Mouse (Mus musculus) erythroblast, adult 5-6 weeks (primary cell): Measurements from ENCODE around the gene Atxn7l2. TPM values are rescaled to one million over a fixed set of nuclear protein-coding genes. Genes with fewer than 3 reads are reported as not detected.

Experiments used
- ATAC-seq: replicated peaks from 2 replicates; pipeline ENCODE4 v1.8.0; 2016; ENCODE audit warnings: moderate number of reproducible peaks, mild to moderate bottlenecking, moderate TSS enrichment, inconsistent platforms; ENCODE audit not compliant: poor library complexity, low FRiP score, severe bottlenecking
- total RNA-seq, 2 experiments: library from RNA; stranded (forward) in 1 of 2; stranded (reverse) in 1 of 2; fragments of 150-400 nt in 1 of 2; fragments of 200-764, 138-1000 nt in 1 of 2; gene quantifications; 2 replicates each; pipeline versions ENCODE4 v1.2.3 to v1.2.4; 2015 to 2017; ENCODE audit warnings: low replicate concordance in 2 of 2

Gene Atxn7l2
- total RNA-seq, 2 experiments from 2014 or later = 0.58 to 1.4 TPM

DNA sequence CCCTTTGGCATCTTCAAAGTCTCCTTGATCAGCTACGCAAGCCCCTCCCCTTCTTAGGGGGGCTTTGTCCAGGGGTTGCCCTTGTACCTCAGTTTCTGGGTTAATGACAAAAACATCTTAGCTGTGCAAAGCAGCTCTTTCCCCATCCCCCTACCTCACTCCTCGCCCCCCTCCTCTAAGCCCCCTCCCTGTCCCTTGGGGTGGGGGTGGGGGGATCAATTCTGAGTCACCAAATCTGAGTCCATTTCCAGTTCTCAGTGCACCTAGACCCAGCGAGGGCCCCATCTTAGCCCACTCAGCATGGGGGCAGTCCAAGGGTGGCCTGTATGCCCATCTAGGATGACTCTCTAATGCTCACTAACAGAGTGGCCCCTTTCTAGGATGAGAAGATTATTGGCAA lies 1.7 kb downstream of the Atxn7l2 start:
- no peak for ATAC-seq

DNA sequence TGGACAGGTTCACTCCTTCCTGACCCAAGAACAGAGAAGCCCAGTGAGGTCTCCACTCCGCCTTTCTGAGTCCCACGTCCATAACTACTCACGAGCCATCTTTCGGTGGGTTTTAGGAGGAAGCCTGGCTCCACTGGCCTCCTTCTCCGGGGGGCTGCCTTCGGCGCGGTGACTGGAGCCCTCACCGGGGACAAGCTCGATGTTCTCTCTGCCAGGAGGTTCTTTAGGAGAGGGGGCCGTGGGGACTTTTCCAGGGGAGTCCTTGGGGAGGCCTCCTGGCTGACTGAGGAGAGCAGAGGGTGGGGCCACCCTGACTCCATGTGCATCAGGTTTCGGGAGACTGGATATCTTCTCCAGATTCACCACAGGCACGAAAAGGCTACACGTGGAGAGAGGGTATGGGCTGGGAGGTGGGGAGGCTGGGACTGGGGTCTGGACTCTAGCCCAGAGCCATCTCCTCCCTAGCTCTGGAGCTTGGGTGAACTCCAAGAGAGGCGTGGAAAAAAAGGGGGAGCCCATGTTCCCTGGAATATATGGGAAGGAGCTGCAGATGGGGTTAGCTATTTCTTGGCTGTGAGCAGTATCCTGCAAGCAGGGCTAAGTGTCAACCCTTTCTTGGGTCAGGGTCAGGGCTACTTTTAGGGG lies 3.9 kb downstream of the Atxn7l2 start:
- no peak for ATAC-seq

DNA sequence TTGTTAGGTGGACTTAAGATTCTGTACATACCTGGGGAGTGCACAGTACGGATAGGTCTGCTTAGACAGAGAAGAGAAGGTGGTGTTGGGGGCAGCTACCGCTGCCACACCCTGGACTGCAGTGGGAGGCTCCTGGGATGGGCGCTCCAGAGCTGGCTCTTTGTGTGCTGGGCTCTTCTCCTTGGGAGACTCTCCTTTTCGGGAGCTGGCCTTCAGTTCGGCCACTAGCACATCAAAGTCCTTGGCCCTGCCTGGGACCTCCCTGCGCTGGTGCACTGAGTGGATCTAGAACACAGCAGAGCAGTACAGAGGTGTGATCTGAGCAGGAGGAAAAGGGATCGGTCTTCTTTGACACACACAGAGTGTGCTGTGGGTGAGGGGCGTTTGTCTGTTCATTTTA lies 5.1 kb downstream of the Atxn7l2 start:
- ATAC-seq = no peak

DNA sequence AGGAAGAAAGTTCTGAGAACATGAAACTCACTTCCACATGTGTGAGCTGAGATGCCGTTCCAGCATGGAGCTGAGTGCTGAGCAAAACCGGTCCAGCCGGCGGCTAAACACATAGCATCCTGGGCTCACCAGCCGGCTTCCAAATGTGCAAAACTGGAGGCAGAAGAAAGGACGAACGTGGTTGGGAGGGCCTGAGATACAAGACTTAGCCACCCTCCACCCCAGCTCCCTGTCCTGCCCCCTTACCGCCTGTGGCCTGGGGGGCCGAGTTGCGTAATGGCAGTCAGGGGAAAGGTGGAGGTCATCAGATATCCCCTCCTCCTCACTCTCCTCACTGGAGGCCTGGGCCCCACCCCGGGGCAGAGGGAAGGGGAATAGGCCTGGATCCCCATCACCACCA lies 6.3 kb downstream of the Atxn7l2 start:
- ATAC-seq = no peak

DNA sequence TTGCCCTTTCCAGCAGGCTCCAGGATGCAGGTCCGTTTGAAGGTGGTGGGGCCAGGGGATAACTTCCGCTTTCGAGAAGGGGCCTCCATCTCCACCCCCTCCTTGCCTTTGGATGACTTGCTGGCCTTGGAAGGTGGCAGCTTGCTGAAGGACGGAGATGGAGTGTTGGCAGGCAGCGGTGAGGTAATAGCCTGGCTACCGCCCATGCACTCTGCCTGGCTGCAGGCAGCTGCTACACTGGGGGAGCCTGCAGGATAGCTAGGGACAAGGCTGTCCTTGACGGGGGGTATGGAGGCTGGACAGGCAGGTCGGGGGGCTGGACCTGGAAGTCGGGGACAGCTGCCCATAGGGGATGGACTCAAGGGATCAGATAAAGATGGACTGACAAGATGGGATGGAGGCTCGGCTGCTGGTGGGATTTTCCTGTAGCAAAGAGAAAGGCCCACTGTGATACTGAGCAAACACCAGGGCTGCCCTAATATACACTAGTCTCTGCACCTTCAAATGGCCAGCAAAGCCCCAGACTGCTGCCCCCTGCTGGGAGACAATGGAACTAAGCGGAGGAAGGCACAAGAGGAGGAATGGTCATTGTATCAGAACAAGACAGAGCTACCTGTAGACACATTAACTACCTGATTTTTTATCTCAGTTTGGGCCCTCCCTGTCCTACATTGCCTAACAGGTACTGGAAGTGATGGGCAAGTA lies 7.0 kb downstream of the Atxn7l2 start:
- 0 out of 2 replicates have a peak, but pooled peaks have one; percentile 29 for ATAC-seq

DNA sequence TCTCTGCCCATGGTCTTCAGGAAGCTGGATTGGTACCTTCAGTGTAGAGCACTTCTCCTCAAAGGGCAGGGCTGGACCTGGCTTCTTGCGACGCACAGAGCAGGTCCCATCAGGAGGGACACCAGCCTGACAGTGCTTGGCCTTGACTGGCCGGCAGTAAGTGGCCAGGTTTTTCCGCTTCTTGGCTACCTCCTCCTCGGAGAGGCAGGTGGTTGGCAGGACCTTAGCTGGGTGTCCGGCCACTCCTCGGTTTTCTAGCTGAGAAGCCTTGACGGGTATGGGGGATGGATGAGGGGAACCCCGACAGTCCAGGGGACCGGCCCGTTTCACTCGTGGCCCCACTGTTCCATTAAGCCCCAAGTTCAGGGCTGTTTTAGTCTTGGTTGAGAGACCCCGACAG lies 7.5 kb downstream of the Atxn7l2 start:
- no peak for ATAC-seq

DNA sequence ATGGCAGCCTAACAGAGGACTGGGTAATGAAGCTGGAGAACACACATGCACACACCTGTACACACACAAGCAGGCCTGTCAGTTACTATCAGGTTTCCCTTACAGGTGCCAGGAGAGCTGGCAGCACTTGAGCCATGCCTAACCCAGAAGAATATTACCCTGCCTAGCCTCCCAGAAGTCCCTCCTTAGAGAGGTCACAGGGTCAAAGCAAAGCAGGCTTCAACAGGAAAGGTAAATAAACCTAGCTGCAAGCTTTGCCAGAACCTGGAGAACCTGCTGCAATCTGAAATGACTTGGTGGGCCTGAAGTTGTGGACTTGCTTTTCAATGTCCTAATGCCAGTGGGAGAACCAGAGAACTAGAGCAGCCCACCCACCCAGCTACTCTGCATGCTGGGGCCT lies 8.2 kb downstream of the Atxn7l2 start:
- no peak for ATAC-seq

DNA sequence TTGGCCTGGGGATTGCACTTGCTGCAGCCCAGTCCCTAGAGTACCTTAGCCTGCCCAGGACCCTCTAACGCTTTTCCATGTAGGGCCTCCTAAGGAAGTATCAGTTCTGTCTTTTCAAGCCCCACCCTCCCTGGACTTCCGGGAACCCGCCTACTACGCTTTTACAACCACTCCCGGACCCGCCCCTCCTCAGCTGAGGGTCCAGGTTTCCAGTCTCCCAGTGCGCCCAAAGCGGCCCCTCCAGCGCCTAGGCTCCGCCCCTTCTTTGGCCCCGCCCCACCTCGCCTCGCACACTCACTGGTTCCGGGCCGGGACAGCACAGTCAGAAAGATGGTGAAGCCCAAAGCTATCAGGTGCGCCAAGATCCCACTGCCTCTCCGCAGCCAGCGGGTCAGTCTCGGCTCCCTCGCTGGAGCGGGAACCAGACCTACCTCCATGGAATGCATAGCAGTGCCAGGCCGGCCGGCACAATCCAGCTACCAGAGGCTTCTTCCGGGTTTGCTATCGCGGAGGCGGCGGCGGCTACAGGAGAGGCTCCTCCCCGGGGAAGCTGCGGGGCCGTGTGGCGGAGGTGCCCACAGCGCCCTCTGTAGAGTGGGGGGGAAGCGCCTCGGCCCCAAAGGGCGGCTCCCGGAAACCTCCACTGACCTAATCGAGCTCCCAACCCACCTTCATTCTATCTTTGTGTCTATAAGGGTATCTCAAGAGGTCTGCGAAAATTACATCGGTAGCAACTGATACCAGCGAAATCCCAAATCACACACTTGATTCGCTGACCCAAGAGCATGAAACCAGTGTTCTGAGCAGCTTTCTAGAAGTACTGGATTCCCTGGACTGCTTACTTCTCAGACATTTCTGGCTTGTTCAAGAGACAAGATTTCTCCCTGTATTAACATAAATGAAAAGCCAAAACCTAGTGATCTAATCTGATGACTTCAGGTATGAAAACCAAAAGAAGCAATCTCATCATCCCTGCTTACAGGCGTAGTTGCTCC lies 10.1 kb downstream of the Atxn7l2 start, which contains the start of gene Cyb561d1:
Gene Cyb561d1 (minus strand): TSS at position 884 of the 995 bp plus-strand sequence.
- ATAC-seq = peak; percentile 89

DNA sequence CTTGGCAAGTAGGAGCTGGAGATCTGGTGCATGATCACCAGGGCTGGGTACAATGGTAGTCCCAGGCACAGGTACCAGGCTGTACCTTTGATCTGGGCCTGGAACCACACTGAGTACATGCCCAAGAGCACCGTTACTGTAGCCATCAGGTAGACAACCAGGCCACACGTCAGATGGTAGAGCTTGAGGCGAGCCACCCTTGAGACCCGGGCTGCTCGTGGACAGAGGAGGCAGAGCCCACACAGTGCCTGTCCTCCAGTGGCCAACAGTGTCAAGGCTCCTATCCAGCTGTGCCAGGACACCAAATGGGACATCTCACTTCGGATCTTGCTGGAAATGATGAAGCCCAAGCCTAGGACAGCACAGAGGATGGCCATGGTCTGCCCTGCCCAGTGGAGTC lies 11.5 kb downstream of the Atxn7l2 start:
- ATAC-seq = no peak

DNA sequence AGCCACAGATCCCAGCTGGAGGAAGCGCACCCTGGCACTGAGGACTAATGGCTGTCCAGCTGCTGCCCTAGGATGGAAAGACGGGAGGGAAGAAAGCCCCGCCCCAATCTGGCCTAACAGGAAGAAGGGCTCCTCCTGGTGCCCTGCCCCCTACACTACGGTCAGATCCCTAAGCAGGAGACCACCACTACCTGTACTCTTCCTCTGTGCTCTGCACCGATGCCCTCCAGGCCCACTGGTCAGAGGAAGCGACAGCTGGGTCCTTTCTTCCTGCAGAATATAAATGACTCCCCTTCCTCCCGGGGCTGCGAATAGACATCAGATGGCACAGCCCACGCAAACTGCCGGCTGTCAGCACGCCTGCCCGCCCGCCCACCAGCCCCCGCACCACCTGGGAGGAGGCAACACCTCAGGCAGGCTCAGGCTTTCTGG lies 13.7 kb downstream of the Atxn7l2 start:
- no peak for ATAC-seq

DNA sequence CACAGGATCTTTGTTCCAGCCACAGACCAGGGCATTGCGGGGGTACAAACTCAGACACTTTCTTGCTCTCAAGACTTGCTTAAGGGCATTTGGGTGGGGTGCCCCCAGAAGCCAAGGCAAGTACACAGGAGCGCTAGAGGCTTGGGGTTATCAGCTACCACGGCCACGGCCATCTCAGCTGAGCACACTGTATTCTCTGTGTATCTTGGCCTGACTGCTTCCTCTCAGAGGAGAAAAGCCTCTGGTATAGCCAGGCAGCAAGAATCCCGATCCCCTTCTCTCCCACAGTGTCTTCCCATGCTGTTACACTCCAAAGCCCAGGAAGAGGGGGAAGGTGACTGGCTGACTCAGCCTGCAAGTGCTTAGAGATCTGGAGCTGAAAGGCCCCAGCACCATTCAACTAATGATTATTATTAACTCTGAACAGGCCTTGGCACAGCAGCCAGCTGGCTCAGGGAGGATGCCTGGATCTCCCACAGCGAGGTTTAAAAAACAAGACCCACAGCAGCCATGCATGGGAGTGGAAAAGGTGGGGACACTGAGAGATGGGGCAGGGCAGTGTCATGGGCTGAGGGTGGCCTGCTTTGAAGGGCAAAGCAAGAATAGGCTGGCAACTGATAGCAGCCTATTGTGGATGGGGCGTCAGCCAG lies 14.7 kb downstream of the Atxn7l2 start:
- no peak for ATAC-seq

DNA sequence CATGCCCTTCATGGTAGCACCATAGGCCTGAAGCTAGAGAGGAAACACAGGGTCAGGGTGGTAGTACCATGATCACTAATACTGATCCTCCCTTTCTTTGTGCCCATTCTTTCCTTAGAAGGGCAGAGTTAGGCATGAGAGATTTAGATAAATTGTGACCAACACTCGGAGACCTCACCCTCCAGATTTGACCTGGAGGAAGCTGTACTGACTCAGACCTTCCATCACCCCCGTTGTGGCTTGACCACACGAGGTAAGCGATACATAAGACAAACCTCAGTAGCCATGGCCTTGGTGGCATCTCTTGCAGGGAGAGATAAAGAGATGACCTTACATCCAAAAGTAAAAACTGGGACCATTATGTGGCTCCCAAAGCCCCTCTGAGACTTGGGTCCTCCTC lies 15.4 kb downstream of the Atxn7l2 start:
- no peak for ATAC-seq

DNA sequence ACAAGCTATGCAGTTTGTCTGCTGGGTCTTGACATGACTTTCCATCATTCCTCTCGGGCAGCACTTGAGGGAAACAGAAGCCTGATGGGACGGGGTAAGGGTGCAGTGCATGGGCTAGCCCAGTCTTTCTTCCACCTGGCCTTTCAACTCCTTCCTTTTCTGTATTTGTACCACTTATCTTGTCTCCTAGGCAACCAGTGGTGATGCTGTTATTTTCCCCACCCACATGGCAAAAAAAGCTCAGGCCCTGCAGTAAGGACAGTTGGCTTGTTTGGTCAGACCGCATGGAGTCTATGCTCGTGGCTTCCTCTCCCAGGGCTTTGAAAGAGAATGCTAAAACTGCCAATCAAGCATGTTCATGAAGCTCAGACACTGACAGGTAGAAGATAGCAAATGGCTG lies 17.0 kb downstream of the Atxn7l2 start:
- ATAC-seq = no peak

DNA sequence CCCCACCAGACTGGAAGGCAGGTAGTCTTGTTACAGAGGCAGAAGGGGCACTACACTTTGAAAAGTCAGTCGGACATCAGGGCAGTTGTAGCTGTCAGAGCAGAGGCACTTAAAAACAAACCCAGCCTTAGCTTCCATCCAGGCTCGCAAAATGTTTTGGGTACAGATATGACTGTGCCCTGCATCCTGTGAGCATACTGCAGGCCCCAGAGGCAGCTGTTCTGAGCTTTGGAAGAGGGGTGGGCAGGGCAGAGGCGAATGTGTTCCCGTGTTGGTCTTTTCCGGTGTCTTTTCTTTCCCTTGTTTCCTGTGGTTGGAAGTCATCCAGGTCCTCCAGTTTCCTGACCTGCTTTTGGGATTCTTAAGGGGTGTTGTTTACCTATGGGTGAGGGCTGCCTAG lies 20.8 kb downstream of the Atxn7l2 start:
- ATAC-seq = no peak

DNA sequence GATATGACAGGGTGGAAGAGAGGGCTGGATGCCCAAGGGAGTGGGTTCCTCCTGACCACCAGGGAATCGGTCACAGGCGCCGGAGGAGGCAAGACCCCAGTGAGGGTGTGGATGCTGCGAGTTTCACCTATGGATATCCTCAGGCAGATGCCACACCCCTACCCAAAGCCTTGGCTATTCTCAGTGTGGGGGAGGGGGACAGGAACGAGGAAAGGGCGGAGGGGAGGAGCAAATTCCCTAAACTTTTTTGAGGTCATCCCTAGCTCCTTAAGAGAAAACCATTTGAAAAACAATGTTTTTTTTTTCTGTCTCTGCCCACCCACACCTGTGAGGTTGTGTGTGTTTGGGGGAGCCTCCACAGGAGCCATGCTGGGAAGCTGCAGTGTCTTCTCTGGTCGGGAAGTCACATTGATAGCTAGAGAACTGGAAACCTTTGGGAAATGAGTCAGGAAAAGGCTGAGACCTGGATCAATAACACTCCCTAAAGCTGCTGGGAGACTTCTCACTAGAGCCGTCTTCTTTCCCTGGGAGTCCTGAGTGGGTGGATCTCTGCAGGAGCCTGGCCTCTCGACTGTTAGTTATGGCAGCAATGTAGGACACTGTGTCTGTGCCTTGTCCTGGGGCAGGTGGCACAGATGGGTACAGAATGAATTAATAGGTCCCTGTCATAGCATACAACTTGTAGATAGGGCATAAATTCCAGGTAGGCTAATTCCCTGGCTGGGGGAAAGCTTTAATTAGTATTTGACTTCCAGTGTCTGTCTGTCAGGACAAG lies 21.8 kb downstream of the Atxn7l2 start:
- no peak for ATAC-seq

DNA sequence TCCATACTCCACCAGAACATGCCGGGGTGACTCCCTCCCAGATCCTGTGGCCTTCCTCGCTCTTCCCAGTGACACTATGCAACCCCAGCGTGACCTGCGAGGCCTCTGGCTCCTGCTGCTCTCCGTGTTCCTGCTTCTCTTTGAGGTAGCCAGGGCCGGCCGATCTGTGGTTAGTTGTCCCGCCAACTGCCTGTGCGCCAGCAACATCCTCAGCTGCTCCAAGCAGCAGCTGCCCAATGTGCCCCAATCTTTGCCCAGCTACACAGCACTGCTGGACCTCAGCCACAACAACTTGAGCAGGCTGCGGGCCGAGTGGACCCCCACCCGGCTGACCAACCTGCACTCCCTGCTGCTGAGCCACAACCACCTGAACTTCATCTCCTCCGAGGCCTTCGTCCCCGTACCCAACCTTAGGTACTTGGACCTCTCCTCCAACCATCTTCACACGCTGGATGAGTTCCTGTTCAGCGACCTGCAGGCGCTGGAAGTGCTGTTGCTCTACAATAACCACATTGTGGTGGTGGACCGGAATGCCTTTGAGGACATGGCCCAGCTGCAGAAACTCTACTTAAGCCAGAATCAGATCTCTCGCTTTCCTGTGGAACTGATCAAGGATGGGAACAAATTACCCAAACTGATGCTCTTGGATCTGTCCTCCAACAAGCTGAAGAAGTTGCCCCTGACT lies 23.5 kb downstream of the Atxn7l2 start:
- ATAC-seq = no peak

DNA sequence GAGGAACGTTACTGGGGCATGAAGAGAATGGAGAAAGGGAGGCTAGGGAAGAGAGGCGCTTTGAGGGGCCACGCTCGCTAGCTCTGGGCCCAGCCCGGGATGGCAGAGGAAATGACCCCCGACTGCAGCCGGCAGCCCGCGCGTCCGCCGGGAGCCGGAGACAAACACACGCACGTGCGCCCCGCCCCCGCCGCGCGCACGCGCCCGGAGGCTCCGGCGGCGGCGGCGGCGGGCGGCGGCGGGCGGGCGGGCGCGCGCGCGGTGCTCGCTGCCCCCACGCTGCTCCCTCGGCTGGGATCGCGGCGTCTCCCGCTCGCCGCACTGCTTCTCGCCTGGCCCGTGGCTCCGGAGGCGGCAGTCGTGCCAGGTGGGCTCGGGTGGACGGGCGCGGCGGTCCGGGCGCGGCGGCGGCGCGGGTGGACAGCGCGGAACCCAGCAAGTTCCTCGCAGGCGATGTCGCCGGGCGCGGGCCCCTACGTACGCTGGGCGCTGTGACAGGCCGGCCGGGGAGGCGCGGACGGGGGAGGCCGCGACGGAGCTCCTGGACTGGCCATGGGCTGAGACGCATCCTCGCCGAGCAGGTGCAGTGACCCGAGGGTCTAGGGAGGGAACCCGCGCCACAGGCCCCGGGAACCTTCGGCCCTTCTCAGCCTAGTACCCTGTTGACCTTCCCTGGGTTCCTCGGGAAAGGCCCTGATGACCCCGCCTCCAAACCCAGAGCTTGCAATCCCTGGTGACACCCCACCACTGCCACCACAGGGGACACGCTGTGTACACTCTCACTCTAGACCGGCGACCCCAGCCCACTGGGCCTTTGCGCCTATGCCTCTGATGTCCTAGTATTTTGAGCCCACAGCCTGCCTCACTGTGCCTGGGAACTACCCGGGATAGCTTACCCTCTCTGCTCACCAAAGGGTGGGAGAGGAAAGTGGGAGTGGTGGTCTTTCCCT lies 24.4 kb downstream of the Atxn7l2 start, which contains the start of gene Amigo1:
Gene Amigo1 (plus strand): TSS at position 238 of the 950 bp plus-strand sequence.
- 0 out of 2 replicates have a peak, but pooled peaks have one; percentile 21 for ATAC-seq
